Mouse (Mus musculus): ENCODE data around the gene Gnb1l.

- no peak for TF ChIP-seq POLR2A (IDR thresholded peaks at IDR 0.05; ENCODE audit: borderline replicate concordance, control insufficient read depth, low read depth, low read length)
- TF ChIP-seq CTCF (IDR thresholded peaks at IDR 0.05; ENCODE audit: control insufficient read depth, insufficient read depth, low read length): no peak
Observed at GRCm38 (mm10) chr16:18583169-18583568, 84.7 kb downstream of the Gnb1l start.

Measured in bone marrow, adult 2 months (tissue).